Mouse (Mus musculus) midbrain, embryonic 12.5 days (tissue): ENCODE measurements at regions not wholly inside any gene's neighbourhood (a gene's known extent, or its start where the extent isn't known, plus 50 kb on each side); places are given as distances from the start of the nearest gene placed in this dataset.
A peak's percentile ranks its signal among the peaks of the same experiment; 100 is the strongest.
"Not testable (repeated sequence)": the region's sequence is repeated elsewhere in the genome, so short reads cannot be mapped to it uniquely, and the experiment has no call there.

Experiments
- ATAC-seq: fragments of 200-750 bp; cut with Nextera tagmentation; 2 replicates; pipeline ENCODE4 v1.8.0; 2017; ENCODE audit warnings: low read depth, moderate TSS enrichment, moderate library complexity; ENCODE audit not compliant: low FRiP score
- H3K27ac ChIP-seq: fragments of 300-500 bp; sonication (generic); replicated peaks from 2 replicates; pipeline ENCODE4 v1.5.1; 2016; ENCODE audit warnings: mild to moderate bottlenecking
- H3K27me3 ChIP-seq: fragments of 300-500 bp; sonication (generic); 2 replicates; pipeline ENCODE4 v1.6.1; 2016; ENCODE audit warnings: mild to moderate bottlenecking
- H3K36me3 ChIP-seq: fragments of 300-500 bp; sonication (generic); 2 replicates; pipeline ENCODE4 v1.6.1; 2016
- H3K4me1 ChIP-seq: fragments of 300-500 bp; sonication (generic); 2 replicates; pipeline ENCODE4 v1.6.1; 2016
- H3K4me2 ChIP-seq: fragments of 300-500 bp; sonication (generic); replicated peaks from 2 replicates; pipeline ENCODE4 v1.6.1; 2016; ENCODE audit warnings: mild to moderate bottlenecking, moderate library complexity
- H3K4me3 ChIP-seq: fragments of 300-500 bp; sonication (generic); 2 replicates; pipeline ENCODE4 v1.5.1; 2016; ENCODE audit warnings: mild to moderate bottlenecking
- H3K9ac ChIP-seq: fragments of 300-500 bp; sonication (generic); replicated peaks from 2 replicates; pipeline ENCODE4 v1.6.1; 2016; ENCODE audit warnings: mild to moderate bottlenecking, moderate library complexity
- H3K9me3 ChIP-seq: fragments of 300-500 bp; sonication (generic); 2 replicates; pipeline ENCODE4 v1.6.1; 2016; ENCODE audit warnings: mild to moderate bottlenecking
- WGBS: fragments of 180-500 bp; shearing (Covaris S2); methylation state at CpG from one replicate; pipeline ENCODE4 v1.1.7; 2016; 5-methylcytosine and 5-hydroxymethylcytosine counted together

- peaks cover 8% of the 10 kb centered on the region for H3K27me3 ChIP-seq
- H3K4me2 ChIP-seq: no peak overlapping the region
- H3K36me3 ChIP-seq: no peaks in the 10 kb centered on the region
- ATAC-seq: no peak
- no peaks in the 10 kb centered on the region for H3K9me3 ChIP-seq
- no peaks in the 10 kb centered on the region for H3K4me1 ChIP-seq
- H3K9ac ChIP-seq: no peak overlapping the region
- H3K27ac ChIP-seq: no peak overlapping the region
- 90% methylated on average over 1 of the region's 1 CpGs for WGBS
- H3K4me3 ChIP-seq: no peak overlapping the region
Observed at GRCm38 (mm10) chr5:149856101-149856500, 162.4 kb upstream of the Rxfp2 start.

GRCm38 (mm10) chr5:149857019-149857418, 161.5 kb upstream of the Rxfp2 start:
- Histone ChIP-seq H3K9me3 (no peaks in the 10 kb centered on the region), H3K4me3 (no peak overlapping the region), H3K9ac (no peak overlapping the region), H3K4me2 (no peak overlapping the region), H3K27ac (no peak overlapping the region), H3K27me3 (peaks cover 5% of the 10 kb centered on the region), H3K36me3 (no peaks in the 10 kb centered on the region), H3K4me1 (no peaks in the 10 kb centered on the region)
- no peak for ATAC-seq
- 73% methylated on average over 1 of the region's 1 CpGs for WGBS

GRCm38 (mm10) chr5:149861489-149861962, 156.9 kb upstream of the Rxfp2 start:
- Histone ChIP-seq H3K36me3 (no peaks in the 10 kb centered on the region), H3K27ac (no peak overlapping the region), H3K9me3 (no peaks in the 10 kb centered on the region), H3K4me3 (no peak overlapping the region), H3K9ac (no peak overlapping the region), H3K27me3 (peaks cover 3% of the 10 kb centered on the region; the same call in 1 of the 2 replicates), H3K4me2 (no peak overlapping the region), H3K4me1 (no peaks in the 10 kb centered on the region)
- ATAC-seq: peak; percentile 63
- WGBS: 56% methylated on average over 4 of the region's 4 CpGs

GRCm38 (mm10) chr5:149867926-149868325, 150.5 kb upstream of the Rxfp2 start:
- 88% methylated on average over 7 of the region's 7 CpGs for WGBS
- no peaks in the 10 kb centered on the region for H3K36me3 ChIP-seq

GRCm38 (mm10) chr5:149869441-149869840, 149.0 kb upstream of the Rxfp2 start:
- Histone ChIP-seq H3K4me1 (no peaks in the 10 kb centered on the region; the same call in 1 of the 2 replicates), H3K27me3 (peaks cover 31% of the 10 kb centered on the region), H3K36me3 (no peaks in the 10 kb centered on the region), H3K4me2 (no peak overlapping the region), H3K27ac (no peak overlapping the region), H3K9me3 (no peaks in the 10 kb centered on the region), H3K9ac (no peak overlapping the region), H3K4me3 (no peak overlapping the region)
- 86% methylated on average over 5 of the region's 5 CpGs for WGBS
- no peak for ATAC-seq

More at GRCm38 (mm10) chr5:149867926-149868325, 150.5 kb upstream of the Rxfp2 start:
- Histone ChIP-seq H3K27me3 (peaks cover 20% of the 10 kb centered on the region), H3K27ac (no peak overlapping the region), H3K4me1 (no peaks in the 10 kb centered on the region; the same call in 1 of the 2 replicates), H3K9ac (no peak overlapping the region), H3K4me2 (no peak overlapping the region), H3K4me3 (no peak overlapping the region), H3K9me3 (no peaks in the 10 kb centered on the region)
- ATAC-seq: no peak

- Histone ChIP-seq H3K27me3 (peaks cover 31% of the 10 kb centered on the region), H3K27ac (no peak overlapping the region), H3K4me1 (no peaks in the 10 kb centered on the region; the same call in 1 of the 2 replicates), H3K4me2 (no peak overlapping the region), H3K36me3 (no peaks in the 10 kb centered on the region), H3K9me3 (no peaks in the 10 kb centered on the region), H3K4me3 (no peak overlapping the region), H3K9ac (no peak overlapping the region)
- WGBS: 85% methylated on average over 2 of the region's 2 CpGs
- no peak for ATAC-seq
Observed at GRCm38 (mm10) chr5:149870596-149870995, 147.9 kb upstream of the Rxfp2 start.

- H3K36me3 ChIP-seq: no peaks in the 10 kb centered on the region
- peak; percentile 54 for ATAC-seq
- no peaks in the 10 kb centered on the region for H3K9me3 ChIP-seq
- H3K4me3 ChIP-seq: no peak overlapping the region
- no peak overlapping the region for H3K9ac ChIP-seq
- no peak overlapping the region for H3K4me2 ChIP-seq
- H3K27me3 ChIP-seq: peaks cover 31% of the 10 kb centered on the region
- no peak overlapping the region for H3K27ac ChIP-seq
- 12% methylated on average over 2 of the region's 2 CpGs for WGBS
- H3K4me1 ChIP-seq: no peaks in the 10 kb centered on the region; the same call in 1 of the 2 replicates
Observed at GRCm38 (mm10) chr5:149871521-149871920, 147.0 kb upstream of the Rxfp2 start.

GRCm38 (mm10) chr5:149873482-149874002, 144.9 kb upstream of the Rxfp2 start:
- Histone ChIP-seq H3K36me3 (no peaks in the 10 kb centered on the region), H3K4me1 (no peaks in the 10 kb centered on the region; the same call in 1 of the 2 replicates), H3K4me3 (no peak overlapping the region), H3K27ac (no peak overlapping the region), H3K9ac (no peak overlapping the region), H3K27me3 (peaks cover 31% of the 10 kb centered on the region), H3K4me2 (no peak overlapping the region), H3K9me3 (no peaks in the 10 kb centered on the region)
- no peak for ATAC-seq
- WGBS: 26% methylated on average over 9 of the region's 9 CpGs

GRCm38 (mm10) chr5:149874342-149874741, 144.1 kb upstream of the Rxfp2 start:
- Histone ChIP-seq H3K27me3 (peaks cover 25% of the 10 kb centered on the region), H3K4me3 (no peak overlapping the region), H3K36me3 (no peaks in the 10 kb centered on the region), H3K4me2 (no peak overlapping the region), H3K27ac (no peak overlapping the region), H3K9me3 (no peaks in the 10 kb centered on the region), H3K4me1 (no peaks in the 10 kb centered on the region; the same call in 1 of the 2 replicates), H3K9ac (no peak overlapping the region)
- ATAC-seq: no peak
- WGBS: 87% methylated on average over 2 of the region's 2 CpGs

GRCm38 (mm10) chr5:149892453-149892852, 126.0 kb upstream of the Rxfp2 start:
- H3K9ac ChIP-seq, H3K4me2 ChIP-seq, H3K4me3 ChIP-seq, H3K27ac ChIP-seq, H3K36me3 ChIP-seq, ATAC-seq, H3K9me3 ChIP-seq, H3K27me3 ChIP-seq, H3K4me1 ChIP-seq: not testable (repeated sequence)

GRCm38 (mm10) chr5:149906927-149907326, 111.5 kb upstream of the Rxfp2 start:
- no peaks in the 10 kb centered on the region for H3K36me3 ChIP-seq
- 65% methylated on average over 3 of the region's 3 CpGs for WGBS
- no peak overlapping the region for H3K9ac ChIP-seq
- H3K4me2 ChIP-seq: no peak overlapping the region
- no peaks in the 10 kb centered on the region for H3K27me3 ChIP-seq
- ATAC-seq: no peak
- H3K4me3 ChIP-seq: no peak overlapping the region
- H3K27ac ChIP-seq: no peak overlapping the region
- no peaks in the 10 kb centered on the region for H3K4me1 ChIP-seq
- H3K9me3 ChIP-seq: no peaks in the 10 kb centered on the region

- Histone ChIP-seq H3K27ac (no peak overlapping the region), H3K27me3 (no peaks in the 10 kb centered on the region), H3K9me3 (no peaks in the 10 kb centered on the region), H3K4me1 (no peaks in the 10 kb centered on the region), H3K4me3 (no peak overlapping the region), H3K4me2 (no peak overlapping the region), H3K36me3 (no peaks in the 10 kb centered on the region), H3K9ac (no peak overlapping the region)
- no peak for ATAC-seq
- WGBS: 83% methylated on average over 4 of the region's 4 CpGs
Observed at GRCm38 (mm10) chr5:149908376-149909078, 109.9 kb upstream of the Rxfp2 start.
